Mouse (Mus musculus): ENCODE measurements at regions not wholly inside any gene's neighbourhood (a gene's known extent, or its start where the extent isn't known, plus 50 kb on each side); places are given as distances from the start of the nearest gene placed in this dataset.

GRCm38 (mm10) chr2:9078158-9078557 lies 802.9 kb upstream of the 4930412O13Rik start:
- TF ChIP-seq CTCF (IDR thresholded peaks at IDR 0.05), result no peak
- TF ChIP-seq EP300 (IDR thresholded peaks at IDR 0.05), result no peak
